Mouse (Mus musculus) kidney, postnatal 4 days (tissue): ENCODE results near the gene Fam217a.
"Not testable (repeated sequence)": the region's sequence is repeated elsewhere in the genome, so short reads cannot be mapped to it uniquely, and the experiment has no call there.

ENCODE experiments used
- DNase-seq, 2 experiments: peaks; one replicate each; pipeline ENCODE4 v3.0.0; 2021; ENCODE audit warnings: mixed read lengths in 2 of 2

Gene Fam217a

DNA sequence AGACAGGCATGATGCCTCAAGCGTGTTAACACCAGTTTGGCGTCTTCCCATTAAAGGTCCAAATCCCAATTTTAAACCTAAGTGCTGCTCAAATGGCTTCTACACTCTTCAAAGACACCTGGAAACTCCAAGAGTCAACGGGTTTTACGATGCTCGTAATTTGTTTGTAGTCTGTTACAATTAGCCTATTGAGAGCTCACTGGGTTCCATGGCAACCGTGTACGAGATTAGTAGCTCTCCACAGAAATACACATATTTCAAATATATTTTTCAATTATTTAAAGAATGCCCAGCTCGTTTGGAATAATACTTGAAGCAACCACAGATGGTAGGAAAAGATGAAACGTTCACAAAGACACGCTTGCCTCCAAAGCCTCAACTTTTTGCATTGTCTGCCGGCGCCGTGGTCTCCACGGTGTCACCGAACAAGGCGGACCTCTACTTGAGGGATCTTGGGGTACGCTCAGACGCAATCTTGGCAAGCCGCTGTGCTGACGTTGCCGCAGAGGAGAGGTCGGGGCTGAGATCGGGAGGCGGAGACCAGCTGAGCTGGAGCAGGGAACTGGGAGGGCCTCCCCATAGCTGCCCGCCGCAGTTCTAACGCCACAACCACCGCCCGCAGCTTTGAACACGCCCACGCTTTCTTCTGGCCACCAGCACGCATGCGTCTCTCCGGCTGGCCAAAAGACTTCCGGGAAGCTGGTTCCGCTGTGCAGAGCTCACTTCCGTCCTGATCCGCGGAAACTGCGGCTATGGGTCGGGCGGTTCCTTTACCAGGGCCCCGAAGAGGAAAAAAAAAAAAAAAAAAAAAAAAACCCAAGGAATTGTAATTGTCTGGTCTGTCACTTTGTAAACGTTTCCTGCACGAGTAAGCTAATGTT lies 50.1 kb downstream of the Fam217a start:
- peak; percentile 94 to 97 for DNase-seq

DNA sequence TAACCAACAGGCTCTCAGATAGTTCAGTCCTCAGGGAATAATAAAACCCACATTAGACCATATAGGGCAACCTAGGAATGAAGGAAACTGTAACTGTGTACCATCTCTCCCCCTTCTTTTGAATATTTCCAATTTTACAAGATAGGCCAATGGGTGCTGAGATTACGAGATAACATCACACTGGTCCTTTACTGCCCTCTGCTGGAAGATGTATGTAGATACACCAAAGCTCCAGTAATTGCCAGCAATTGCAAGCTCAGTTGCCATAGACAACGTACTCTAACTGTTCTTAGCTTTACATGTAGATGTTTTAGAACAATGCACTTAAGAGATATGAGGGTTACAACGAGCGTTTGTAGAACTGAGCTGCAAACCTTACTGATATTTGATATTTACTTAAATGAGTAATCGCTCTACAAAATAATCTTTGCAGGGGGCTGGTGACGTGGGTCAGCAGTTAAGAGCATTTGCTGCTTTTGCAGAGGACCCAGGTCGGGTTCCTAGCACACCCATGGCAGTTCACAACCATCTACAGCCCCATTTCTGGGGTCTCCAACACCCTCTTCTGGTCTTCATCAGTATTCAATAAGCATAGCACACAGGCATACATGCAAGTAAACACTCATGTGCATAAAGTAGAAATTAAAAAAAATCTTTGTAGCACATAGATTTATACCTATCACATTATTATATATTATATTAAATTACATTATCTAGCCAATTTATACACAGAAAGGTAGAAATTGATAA lies 59.5 kb downstream of the Fam217a start:
- peak in 1 of 2 experiments; percentile 20 for DNase-seq

DNA sequence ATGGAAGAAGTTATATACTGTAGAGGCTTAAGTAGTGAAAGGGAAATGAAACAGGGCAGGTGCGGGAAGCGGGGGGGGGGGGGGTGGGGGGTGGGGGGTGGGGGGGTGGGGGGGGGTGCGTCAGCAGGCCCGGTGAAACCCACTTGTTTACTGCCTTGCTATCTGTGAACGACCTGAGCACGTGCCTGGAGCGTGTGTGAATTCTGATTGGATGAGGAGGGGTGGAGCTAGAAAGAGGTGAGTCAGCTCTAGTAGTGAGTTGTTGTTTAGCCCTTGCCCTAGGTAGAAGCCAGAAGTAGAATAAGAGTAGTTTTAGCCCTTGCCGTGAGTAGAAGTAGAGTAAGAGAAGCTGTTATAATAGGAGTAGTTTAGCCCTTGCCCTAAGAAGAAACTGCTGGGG lies 62.9 kb downstream of the Fam217a start:
- not testable (repeated sequence) for DNase-seq
